Mouse (Mus musculus): ENCODE measurements around the gene Uroc1. TPM values are rescaled to one million over a fixed set of nuclear protein-coding genes. Genes with fewer than 3 reads are reported as not detected.

The Uroc1 gene
- polyA plus RNA-seq, 1 experiment from 2014 or later = 0.07 TPM

DNA sequence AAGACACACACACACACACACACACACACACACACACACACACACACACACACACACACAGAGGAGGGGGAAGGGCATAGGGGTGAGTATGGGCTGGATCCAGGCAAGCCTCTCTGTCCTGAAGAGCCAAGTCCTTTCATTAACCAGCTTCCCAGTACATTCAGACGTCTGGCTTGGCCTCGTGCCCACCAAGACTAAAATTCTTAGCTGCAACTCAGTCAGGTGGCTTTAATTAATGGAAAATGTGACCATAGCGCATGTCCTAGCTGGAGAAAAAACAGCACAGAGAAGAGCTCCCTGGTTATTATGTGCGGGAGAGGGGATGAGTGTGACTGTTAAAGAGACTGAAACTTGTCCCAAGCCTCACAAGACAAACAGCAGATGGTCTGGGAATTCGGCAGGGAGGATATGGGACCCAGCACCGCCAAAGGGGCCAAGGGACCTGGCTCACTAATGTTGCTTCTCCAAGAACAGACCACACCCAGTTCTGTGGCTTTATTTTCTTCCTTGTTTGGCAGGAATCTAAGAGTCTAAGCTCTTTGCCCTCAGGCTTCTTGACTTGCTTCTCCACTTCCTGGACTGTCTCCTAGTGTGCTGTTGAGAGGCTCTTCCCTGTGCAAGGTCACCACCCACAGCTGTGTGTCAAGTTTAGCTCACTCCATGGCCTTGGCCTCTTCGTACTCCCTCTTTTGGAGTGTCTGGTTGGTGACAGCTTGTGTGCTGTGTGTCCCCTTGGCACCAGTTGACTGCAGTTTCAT is 27.1 kb downstream of the Uroc1 start:
- Histone ChIP-seq H3K27ac (replicated peaks; ENCODE audit: low read depth, low read length) (no peak overlapping the region), H3K27me3 (ENCODE audit: control insufficient read depth, insufficient read depth, low read length) (no peaks in the 10 kb centered on the region), H3K4me2 (ENCODE audit: low read depth, severe bottlenecking) (no peak overlapping the region), H3K4me3 (ENCODE audit: low read depth, low read length) (no peak overlapping the region), H3K36me3 (ENCODE audit: control insufficient read depth, insufficient read depth, low read length) (no peaks in the 10 kb centered on the region), H3K9ac (ENCODE audit: low read length) (no peak overlapping the region), H3K9me3 (ENCODE audit: control insufficient read depth, low read length) (no peaks in the 10 kb centered on the region), H3K4me1 (ENCODE audit: control insufficient read depth, insufficient read depth, low read length) (peaks cover 7% of the 10 kb centered on the region; the same call in 1 of the 2 replicates)
- peak; percentile 41 for DNase-seq (ENCODE audit: low spot score)
- WGBS = 32% methylated on average over 7 of the region's 7 CpGs
- peak; percentile 58 for ATAC-seq (ENCODE audit: insufficient number of reproducible peaks, low FRiP score, low TSS enrichment, low read depth)

DNA sequence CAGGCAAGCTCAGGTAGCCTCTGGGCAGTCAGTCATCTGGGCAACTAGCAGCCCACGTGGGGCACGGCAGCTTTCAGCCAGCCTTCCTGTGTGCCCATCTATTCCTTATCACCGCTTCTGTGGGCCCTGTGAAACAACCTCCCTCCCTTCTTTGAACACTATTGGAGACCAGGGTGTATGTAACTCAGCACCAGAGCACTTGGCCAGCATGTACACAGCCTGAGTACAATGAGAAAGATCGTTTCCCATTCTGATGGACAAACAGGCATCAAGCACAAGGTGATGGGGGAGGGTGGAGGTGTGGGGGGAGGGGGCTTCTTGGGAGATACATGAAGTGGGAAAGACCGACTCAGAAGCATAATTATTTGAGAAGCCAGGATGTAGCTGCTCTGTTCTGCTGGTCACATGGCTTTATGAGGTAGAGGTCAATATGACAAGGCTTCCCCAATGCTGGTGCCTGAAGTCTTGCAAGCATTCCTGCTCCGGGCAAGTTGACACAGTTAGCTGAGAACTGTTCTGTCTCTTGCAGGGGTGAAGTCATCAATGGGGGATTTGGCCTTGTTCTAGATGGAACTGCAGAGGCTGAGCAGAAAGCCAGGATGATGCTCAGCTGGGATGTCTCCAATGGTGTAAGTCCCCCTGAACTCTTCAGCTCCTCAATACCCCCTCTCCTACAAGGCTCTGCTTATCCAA is 28.0 kb downstream of the Uroc1 start:
- Histone ChIP-seq H3K27ac (replicated peaks; ENCODE audit: low read depth, low read length) (no peak overlapping the region), H3K36me3 (ENCODE audit: control insufficient read depth, insufficient read depth, low read length) (no peaks in the 10 kb centered on the region), H3K9me3 (ENCODE audit: control insufficient read depth, low read length) (no peaks in the 10 kb centered on the region), H3K4me3 (ENCODE audit: low read depth, low read length) (no peak overlapping the region), H3K4me2 (ENCODE audit: low read depth, severe bottlenecking) (no peak overlapping the region), H3K4me1 (ENCODE audit: control insufficient read depth, insufficient read depth, low read length) (peaks cover 7% of the 10 kb centered on the region; the same call in 1 of the 2 replicates), H3K9ac (ENCODE audit: low read length) (no peak overlapping the region), H3K27me3 (ENCODE audit: control insufficient read depth, insufficient read depth, low read length) (no peaks in the 10 kb centered on the region)
- no peak for DNase-seq (ENCODE audit: low spot score)
- no peak for ATAC-seq (ENCODE audit: insufficient number of reproducible peaks, low FRiP score, low TSS enrichment, low read depth)
- WGBS = 87% methylated on average over 6 of the region's 6 CpGs

DNA sequence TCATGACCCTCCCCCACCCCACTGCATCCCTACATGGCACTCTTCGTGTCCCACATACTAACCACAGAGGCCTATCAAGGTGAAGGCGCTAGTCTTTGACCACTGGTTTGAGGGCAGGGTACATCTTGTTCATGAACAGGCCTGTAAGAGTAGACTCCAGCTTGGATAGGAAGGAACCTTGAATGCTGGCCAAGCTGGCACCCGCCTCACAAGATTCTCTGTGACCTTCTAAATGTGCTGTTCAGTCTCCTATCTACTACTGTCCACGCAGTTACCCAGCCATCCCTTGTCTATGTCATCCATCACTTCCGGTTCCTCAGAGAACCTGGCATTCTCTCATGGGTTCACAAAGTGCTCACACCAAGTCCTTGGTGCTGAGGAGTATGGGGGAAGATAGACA is 30.2 kb downstream of the Uroc1 start:
- H3K9me3 ChIP-seq (ENCODE audit: control insufficient read depth, low read length) = no peaks in the 10 kb centered on the region
- 82% methylated on average over 5 of the region's 5 CpGs for WGBS

DNA sequence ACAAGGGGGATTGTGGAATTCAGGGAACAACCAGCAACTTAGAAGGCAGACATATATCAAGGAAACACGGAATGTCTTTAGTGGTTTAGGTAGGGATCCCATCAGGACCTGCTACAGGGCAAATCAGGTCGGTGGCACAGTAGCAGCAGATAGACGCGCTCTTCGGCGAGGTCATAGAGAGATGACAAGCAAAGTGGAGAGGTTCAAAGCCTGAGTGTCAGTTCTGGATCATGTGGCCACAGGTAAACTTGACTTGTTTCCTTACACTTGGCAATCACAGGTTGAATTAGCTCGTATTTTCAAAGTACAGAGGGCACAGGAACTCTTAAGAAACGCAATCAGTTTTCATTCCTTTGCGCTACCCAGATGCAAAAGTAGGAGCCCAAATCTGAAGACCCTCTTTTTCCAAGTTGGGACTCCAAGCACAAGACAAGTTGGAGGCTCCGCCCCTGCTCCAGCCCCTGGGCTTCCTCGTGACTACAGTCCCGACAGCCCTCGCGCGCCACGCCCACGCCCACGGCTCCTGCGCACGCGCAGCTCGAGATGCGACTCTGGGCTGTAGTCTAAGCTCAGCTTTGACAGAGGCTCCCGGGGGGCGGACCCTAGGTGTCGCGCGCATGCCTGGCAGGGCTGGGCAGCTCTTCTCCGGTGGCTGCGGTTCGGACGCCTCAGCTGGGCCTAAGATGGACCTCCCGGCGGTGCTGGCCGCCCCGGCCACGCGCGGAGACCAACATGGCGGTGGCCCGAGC is 36.1 kb downstream of the Uroc1 start, which contains the start of gene Zxdc:
Zxdc (plus strand) TSS at position 517 of the 749 bp plus-strand sequence.
- H3K9me3 ChIP-seq (ENCODE audit: control insufficient read depth, low read length) = no peaks in the 10 kb centered on the region
- H3K36me3 ChIP-seq (ENCODE audit: control insufficient read depth, insufficient read depth, low read length) = peaks cover 2% of the 10 kb centered on the region
- peaks cover 12% of the 10 kb centered on the region; the same call in 1 of the 2 replicates for H3K4me1 ChIP-seq (ENCODE audit: control insufficient read depth, insufficient read depth, low read length)
- H3K9ac ChIP-seq (ENCODE audit: low read length) = peak within 1 kb of the TSS; percentile 74
- H3K4me3 ChIP-seq (ENCODE audit: low read depth, low read length) = peak within 1 kb of the TSS; percentile 83
- WGBS = 6% methylated on average over 39 of the region's 41 CpGs
- DNase-seq (ENCODE audit: low spot score) (peak; percentile 97), ATAC-seq (ENCODE audit: insufficient number of reproducible peaks, low FRiP score, low TSS enrichment, low read depth) (peak; percentile 96)
- no peak within 1 kb of the TSS for H3K27ac ChIP-seq (replicated peaks; ENCODE audit: low read depth, low read length)
- H3K4me2 ChIP-seq (ENCODE audit: low read depth, severe bottlenecking) = peak within 1 kb of the TSS; percentile 100
- H3K27me3 ChIP-seq (ENCODE audit: control insufficient read depth, insufficient read depth, low read length) = no peaks in the 10 kb centered on the region

More for the DNA sequence above, 30.2 kb downstream of the Uroc1 start:
- Histone ChIP-seq H3K4me1 (ENCODE audit: control insufficient read depth, insufficient read depth, low read length) (peaks cover 7% of the 10 kb centered on the region; the same call in 1 of the 2 replicates), H3K9ac (ENCODE audit: low read length) (no peak overlapping the region), H3K4me3 (ENCODE audit: low read depth, low read length) (no peak overlapping the region), H3K27me3 (ENCODE audit: control insufficient read depth, insufficient read depth, low read length) (no peaks in the 10 kb centered on the region), H3K4me2 (ENCODE audit: low read depth, severe bottlenecking) (no peak overlapping the region), H3K36me3 (ENCODE audit: control insufficient read depth, insufficient read depth, low read length) (no peaks in the 10 kb centered on the region), H3K27ac (replicated peaks; ENCODE audit: low read depth, low read length) (no peak overlapping the region)
- DNase-seq (ENCODE audit: low spot score) = no peak
- no peak for ATAC-seq (ENCODE audit: insufficient number of reproducible peaks, low FRiP score, low TSS enrichment, low read depth)

GRCm38 (mm10) chr6:90369725-90370553 is 36.9 kb downstream of the Uroc1 start:
- peak overlapping the region; percentile 100 for H3K4me2 ChIP-seq (ENCODE audit: low read depth, severe bottlenecking)
- DNase-seq (ENCODE audit: low spot score) (peak; percentile 56), ATAC-seq (ENCODE audit: insufficient number of reproducible peaks, low FRiP score, low TSS enrichment, low read depth) (peak; percentile 72)
- peaks cover 12% of the 10 kb centered on the region; the same call in 1 of the 2 replicates for H3K4me1 ChIP-seq (ENCODE audit: control insufficient read depth, insufficient read depth, low read length)
- H3K27ac ChIP-seq (replicated peaks; ENCODE audit: low read depth, low read length) = no peak overlapping the region
- peaks cover 3% of the 10 kb centered on the region for H3K36me3 ChIP-seq (ENCODE audit: control insufficient read depth, insufficient read depth, low read length)
- H3K9me3 ChIP-seq (ENCODE audit: control insufficient read depth, low read length) = no peaks in the 10 kb centered on the region
- H3K9ac ChIP-seq (ENCODE audit: low read length) = peak overlapping the region; percentile 74
- H3K27me3 ChIP-seq (ENCODE audit: control insufficient read depth, insufficient read depth, low read length) = no peaks in the 10 kb centered on the region
- H3K4me3 ChIP-seq (ENCODE audit: low read depth, low read length) = peak overlapping the region; percentile 83
- under 1% methylated on average over 70 of the region's 98 CpGs for WGBS

GRCm38 (mm10) chr6:90374647-90375046 is 41.6 kb downstream of the Uroc1 start:
- Histone ChIP-seq H3K27me3 (ENCODE audit: control insufficient read depth, insufficient read depth, low read length) (no peaks in the 10 kb centered on the region), H3K27ac (replicated peaks; ENCODE audit: low read depth, low read length) (no peak overlapping the region), H3K9me3 (ENCODE audit: control insufficient read depth, low read length) (no peaks in the 10 kb centered on the region), H3K4me3 (ENCODE audit: low read depth, low read length) (no peak overlapping the region), H3K9ac (ENCODE audit: low read length) (no peak overlapping the region), H3K4me2 (ENCODE audit: low read depth, severe bottlenecking) (no peak overlapping the region), H3K4me1 (ENCODE audit: control insufficient read depth, insufficient read depth, low read length) (peaks cover 12% of the 10 kb centered on the region; the same call in 1 of the 2 replicates), H3K36me3 (ENCODE audit: control insufficient read depth, insufficient read depth, low read length) (peaks cover 11% of the 10 kb centered on the region)
- no peak for ATAC-seq (ENCODE audit: insufficient number of reproducible peaks, low FRiP score, low TSS enrichment, low read depth)
- no peak for DNase-seq (ENCODE audit: low spot score)
- 91% methylated on average over 4 of the region's 4 CpGs for WGBS

- no peak overlapping the region for H3K4me2 ChIP-seq (ENCODE audit: low read depth, severe bottlenecking)
- no peaks in the 10 kb centered on the region for H3K27me3 ChIP-seq (ENCODE audit: control insufficient read depth, insufficient read depth, low read length)
- ATAC-seq (ENCODE audit: insufficient number of reproducible peaks, low FRiP score, low TSS enrichment, low read depth) (no peak), DNase-seq (ENCODE audit: low spot score) (no peak)
- peaks cover 19% of the 10 kb centered on the region for H3K36me3 ChIP-seq (ENCODE audit: control insufficient read depth, insufficient read depth, low read length)
- no peak overlapping the region for H3K9ac ChIP-seq (ENCODE audit: low read length)
- no peak overlapping the region for H3K4me3 ChIP-seq (ENCODE audit: low read depth, low read length)
- H3K4me1 ChIP-seq (ENCODE audit: control insufficient read depth, insufficient read depth, low read length) = no peaks in the 10 kb centered on the region
- no peak overlapping the region for H3K27ac ChIP-seq (replicated peaks; ENCODE audit: low read depth, low read length)
- WGBS = 93% methylated on average over 2 of the region's 2 CpGs
- H3K9me3 ChIP-seq (ENCODE audit: control insufficient read depth, low read length) = no peaks in the 10 kb centered on the region
Observed at GRCm38 (mm10) chr6:90377708-90378107, 44.6 kb downstream of the Uroc1 start.
